Mouse (Mus musculus) megakaryocyte, adult 5-6 weeks (primary cell): ENCODE measurements around the gene Olfr1224-ps1. TPM values are rescaled to one million over a fixed set of nuclear protein-coding genes. Genes with fewer than 3 reads are reported as not detected.
"Not testable (repeated sequence)": the region's sequence is repeated elsewhere in the genome, so short reads cannot be mapped to it uniquely, and the experiment has no call there.

Source experiments
- ATAC-seq: 2 replicates; pipeline ENCODE4 v1.8.0; 2016; ENCODE audit warnings: mild to moderate bottlenecking, inconsistent platforms; ENCODE audit not compliant: poor library complexity, severe bottlenecking
- total RNA-seq, 2 experiments: library from RNA; stranded (forward) in 1 of 2; stranded (reverse) in 1 of 2; fragments of 153-499, 151-499 nt in 1 of 2; fragments of 221-1000, 200-1000 nt in 1 of 2; gene quantifications; 2 replicates each; pipeline versions ENCODE4 v1.2.3 to v1.2.4; 2015 to 2017

Gene Olfr1224-ps1
- total RNA-seq (2015) (not detected in 2 replicates), total RNA-seq (2017) (not detected in 2 replicates)

DNA sequence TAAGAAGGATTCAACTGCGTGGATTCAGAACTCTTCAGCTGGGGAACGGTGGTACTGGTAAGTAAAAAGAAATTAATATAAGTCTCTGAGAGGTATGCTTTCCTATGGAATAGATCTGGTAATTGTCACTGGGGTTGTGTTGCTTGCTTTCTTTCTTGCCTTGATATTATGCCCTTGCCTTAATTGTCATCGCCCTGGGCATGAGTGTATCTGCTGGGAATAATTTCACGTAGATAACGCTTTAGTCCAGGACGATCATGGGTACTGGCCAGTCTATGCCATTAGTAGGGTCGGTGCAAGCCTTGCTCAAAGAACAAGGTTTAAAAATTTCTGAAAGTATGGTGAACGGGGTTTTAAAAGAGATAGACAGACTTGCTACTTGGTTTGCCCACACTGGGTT is at the start of gene Olfr1224-ps1:
TSS of gene Olfr1224-ps1 (minus strand) at position 101 of the 400 bp plus-strand sequence.
- not testable (repeated sequence) for ATAC-seq

DNA sequence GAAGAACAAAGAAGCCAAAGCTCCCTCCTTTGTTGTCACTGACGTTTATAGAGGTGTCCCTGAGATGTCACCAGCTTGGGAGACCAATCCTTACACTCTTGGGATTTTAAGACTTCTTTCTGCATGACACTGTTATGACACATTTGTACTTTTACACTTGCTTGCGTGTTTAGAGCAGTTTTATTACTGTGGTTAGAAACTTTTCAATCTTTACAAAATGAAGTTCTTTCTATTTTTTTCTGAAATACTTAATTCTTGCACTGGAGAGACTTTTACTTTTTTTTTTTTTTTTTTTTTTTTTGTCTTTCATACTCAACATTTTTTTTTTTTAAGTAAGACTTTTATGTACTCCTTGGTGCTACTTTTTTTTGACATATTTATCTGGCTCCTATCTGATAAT is 36.1 kb upstream of the Olfr1224-ps1 start, which contains the start of gene Olfr1226:
TSS of gene Olfr1226 (minus strand) at position 101 of the 400 bp plus-strand sequence.
- no peak for ATAC-seq

DNA sequence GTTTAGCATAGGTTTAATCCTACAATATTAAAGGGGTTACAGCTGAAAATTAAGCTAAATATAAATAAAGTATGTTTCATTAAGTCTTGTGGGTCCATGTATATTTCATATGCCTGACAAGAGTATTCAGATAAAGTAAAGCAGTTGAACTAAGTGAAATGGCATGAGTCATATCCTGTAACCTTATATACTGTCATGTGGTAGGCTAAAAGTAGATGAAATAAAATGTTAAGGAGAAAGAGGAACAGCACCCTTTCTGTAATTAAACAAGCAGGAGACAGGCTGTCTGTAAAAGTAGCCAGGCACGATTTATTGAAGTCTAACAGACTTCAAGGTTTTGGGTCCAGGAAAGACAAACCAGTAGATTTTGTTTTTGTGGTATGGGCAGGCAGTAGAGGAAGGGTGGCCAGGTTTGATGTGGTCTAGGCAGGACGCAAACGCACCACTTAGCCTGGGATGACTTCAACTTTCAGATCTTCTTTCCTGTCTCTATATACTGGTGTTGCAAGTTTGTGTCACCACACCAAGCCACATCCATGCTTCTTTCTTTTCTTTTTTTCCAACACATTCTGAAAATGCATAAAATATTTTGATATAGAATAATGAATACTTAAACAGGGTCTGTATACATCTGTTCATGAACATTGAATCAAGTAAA is 32.6 kb upstream of the Olfr1224-ps1 start:
- peak; percentile 51; the same call in 1 of the 2 replicates for ATAC-seq

DNA sequence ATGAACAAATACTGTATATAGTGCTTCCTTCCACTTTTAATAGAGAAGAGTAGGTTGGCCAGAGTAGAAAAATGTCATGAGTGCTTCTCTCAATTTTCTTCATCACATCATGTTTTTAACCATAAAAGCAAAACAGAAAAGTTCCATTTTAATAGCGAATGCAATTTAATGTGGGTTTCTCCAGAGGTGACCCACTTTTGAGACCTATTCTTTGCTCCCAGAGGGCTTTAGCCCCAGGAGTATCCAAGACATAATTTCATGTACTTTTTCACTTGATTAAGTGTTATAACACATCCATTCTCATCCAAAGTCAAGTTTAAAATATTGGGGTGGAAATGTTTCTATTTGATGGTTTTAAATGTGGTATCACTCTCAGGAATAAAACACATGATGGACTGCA is 10.7 kb upstream of the Olfr1224-ps1 start, which contains the start of gene Olfr1225:
TSS of gene Olfr1225 (minus strand) at position 101 of the 400 bp plus-strand sequence.
- ATAC-seq = no peak

DNA sequence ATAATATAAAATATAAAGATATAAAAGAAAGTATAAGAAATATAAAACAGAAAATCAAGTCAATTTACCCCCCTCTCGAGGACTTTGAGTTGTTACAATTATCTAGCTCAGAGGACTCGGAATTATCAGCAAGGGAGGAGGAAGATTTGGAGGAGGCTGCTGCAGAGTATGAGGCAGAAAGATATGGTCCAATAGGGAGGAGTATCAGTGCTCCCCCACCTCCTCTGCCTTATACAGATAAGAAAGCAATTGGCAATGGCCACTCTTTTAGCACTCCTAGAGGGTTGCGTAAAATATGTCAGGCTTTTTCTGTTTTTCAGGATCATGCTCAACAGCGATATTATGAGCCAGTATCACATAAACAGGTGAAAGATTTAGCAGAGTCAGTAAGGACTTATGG is 820 bp upstream of the Olfr1224-ps1 start:
- ATAC-seq = not testable (repeated sequence)

DNA sequence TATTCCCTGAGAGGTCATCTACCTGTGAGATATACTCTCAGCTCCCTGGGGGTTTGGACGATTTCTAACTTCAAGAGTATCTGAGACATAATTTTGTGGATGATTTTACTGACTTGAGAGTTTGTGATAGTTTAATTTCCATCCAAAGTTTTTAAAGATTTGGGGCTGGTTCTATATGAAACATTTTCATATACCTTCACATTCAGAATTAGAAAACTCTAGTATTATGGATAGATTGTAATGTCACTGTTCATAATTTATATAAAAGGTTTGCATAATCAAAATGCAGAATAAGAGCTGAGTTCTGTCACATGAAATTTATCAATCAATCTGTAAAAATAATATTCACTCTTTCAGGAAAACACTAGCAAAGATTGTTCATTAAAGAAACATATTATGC is 12.4 kb downstream of the Olfr1224-ps1 start, which contains the start of gene Olfr1223:
TSS of gene Olfr1223 (minus strand) at position 101 of the 400 bp plus-strand sequence.
- ATAC-seq = no peak

DNA sequence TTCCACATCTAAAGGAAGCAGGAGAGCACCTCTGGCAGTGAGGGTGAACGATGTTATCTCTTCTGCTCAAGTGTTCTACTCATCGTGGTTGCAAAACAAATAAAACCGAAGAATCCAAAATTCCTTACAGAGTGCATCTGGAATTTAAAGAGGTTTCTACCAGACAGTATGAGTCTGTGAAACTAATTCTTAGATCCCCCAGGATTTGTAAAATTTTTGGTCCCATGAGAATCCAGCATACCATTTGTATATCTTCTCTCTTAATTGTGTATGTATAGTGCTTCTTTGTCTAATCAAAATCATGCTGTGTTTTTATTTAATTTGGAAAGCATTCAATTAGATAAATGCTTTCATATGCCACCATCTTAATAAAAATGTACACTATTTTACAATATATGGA is 30.9 kb downstream of the Olfr1224-ps1 start, which contains the start of gene Olfr1222:
TSS of gene Olfr1222 (minus strand) at position 101 of the 400 bp plus-strand sequence.
- ATAC-seq = no peak

DNA sequence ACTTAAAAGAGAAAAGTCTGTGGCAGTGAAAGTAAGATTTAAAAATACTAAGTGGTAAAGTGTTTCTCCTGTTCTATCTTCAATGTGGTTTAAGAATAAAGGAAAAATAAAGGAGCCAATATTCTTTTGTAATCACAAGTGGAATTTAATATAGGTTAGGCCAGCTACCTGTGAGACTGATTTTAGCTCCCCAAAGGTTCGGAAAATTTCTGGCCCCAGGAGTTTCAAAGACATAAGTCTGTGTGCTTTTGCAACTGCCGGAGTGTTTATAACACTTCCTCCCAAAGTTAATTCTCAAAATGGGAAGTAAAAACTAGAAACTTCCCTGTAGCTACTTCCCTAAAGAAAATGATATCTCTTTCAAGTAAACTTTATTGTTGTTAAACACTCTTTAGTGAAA is 46.7 kb downstream of the Olfr1224-ps1 start, which contains the start of gene Olfr1221:
TSS of gene Olfr1221 (minus strand) at position 101 of the 400 bp plus-strand sequence.
- ATAC-seq = peak; percentile 18; the same call in 1 of the 2 replicates

DNA sequence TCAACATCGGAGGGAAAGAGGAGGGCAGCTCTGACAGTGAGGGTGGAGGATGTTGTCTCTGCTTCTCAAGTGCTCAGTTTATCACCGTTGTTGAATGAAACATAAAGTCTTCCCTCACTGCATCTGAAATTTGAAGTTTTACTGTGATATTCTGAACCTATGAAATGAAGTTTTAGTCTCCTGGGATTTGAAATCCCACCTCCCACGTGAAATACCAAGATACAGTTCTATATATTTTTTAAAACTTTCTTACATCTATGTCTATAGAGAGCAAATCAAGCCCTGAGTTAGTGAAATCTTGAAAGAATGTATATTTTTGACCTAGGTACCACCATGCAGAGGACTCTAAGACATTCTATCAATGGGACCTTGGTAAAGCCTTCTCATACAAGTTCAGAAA is 57.2 kb downstream of the Olfr1224-ps1 start, which contains the start of gene Olfr1220:
TSS of gene Olfr1220 (minus strand) at position 101 of the 400 bp plus-strand sequence.
- ATAC-seq = no peak

DNA sequence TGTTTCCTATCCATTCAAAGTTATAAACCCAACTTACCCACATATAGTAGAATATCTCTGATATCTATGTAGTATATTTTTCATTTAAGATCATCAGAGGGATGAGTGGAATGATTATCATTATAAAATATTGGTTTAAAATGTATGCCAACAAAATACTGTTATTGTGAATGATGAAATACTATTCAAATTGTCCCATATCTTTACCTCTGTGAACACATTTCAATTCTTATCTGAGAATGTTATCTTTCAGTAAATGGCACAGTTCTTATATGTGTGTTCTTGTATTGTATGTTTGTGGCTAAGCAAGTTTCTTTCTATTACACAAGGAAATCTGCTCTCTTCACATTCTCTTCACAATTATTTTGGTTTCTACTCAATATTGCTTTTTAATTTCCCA is 58.2 kb downstream of the Olfr1224-ps1 start:
- ATAC-seq = no peak

Other genes starting within 250 kb of the Olfr1224-ps1 start
- not detected in 2 replicates for gene Olfr1209, start 248.9 kb downstream of the Olfr1224-ps1 start, total RNA-seq (2015)
- gene Olfr1209, start 248.9 kb downstream of the Olfr1224-ps1 start, total RNA-seq (2017) = not detected in 2 replicates
- not detected in 2 replicates for gene Olfr1211, start 226.0 kb downstream of the Olfr1224-ps1 start, total RNA-seq (2015)
- gene Olfr1211, start 226.0 kb downstream of the Olfr1224-ps1 start, total RNA-seq (2017) = not detected in 2 replicates
- gene Olfr1212, start 210.1 kb downstream of the Olfr1224-ps1 start, total RNA-seq (2015) = not detected in 2 replicates
- not detected in 2 replicates for gene Olfr1212, start 210.1 kb downstream of the Olfr1224-ps1 start, total RNA-seq (2017)
- gene Gm13762, start 183.8 kb downstream of the Olfr1224-ps1 start, total RNA-seq (2015) = not detected in 2 replicates
- not detected in 2 replicates for gene Gm13762, start 183.8 kb downstream of the Olfr1224-ps1 start, total RNA-seq (2017)
- not detected in 2 replicates for gene Olfr1214, start 171.4 kb downstream of the Olfr1224-ps1 start, total RNA-seq (2015)
- gene Olfr1214, start 171.4 kb downstream of the Olfr1224-ps1 start, total RNA-seq (2017) = not detected in 2 replicates
- not detected in 2 replicates for gene Olfr1215, start 157.1 kb downstream of the Olfr1224-ps1 start, total RNA-seq (2015)
- not detected in 2 replicates for gene Olfr1215, start 157.1 kb downstream of the Olfr1224-ps1 start, total RNA-seq (2017)
- gene Olfr1216, start 145.8 kb downstream of the Olfr1224-ps1 start, total RNA-seq (2015) = not detected in 2 replicates
- not detected in 2 replicates for gene Olfr1216, start 145.8 kb downstream of the Olfr1224-ps1 start, total RNA-seq (2017)
- gene Olfr1217, start 132.0 kb downstream of the Olfr1224-ps1 start, total RNA-seq (2015) = not detected in 2 replicates
- gene Olfr1217, start 132.0 kb downstream of the Olfr1224-ps1 start, total RNA-seq (2017) = not detected in 2 replicates
- gene Olfr1218, start 102.9 kb downstream of the Olfr1224-ps1 start, total RNA-seq (2015) = not detected in 2 replicates
- gene Olfr1218, start 102.9 kb downstream of the Olfr1224-ps1 start, total RNA-seq (2017) = not detected in 2 replicates
- not detected in 2 replicates for gene Olfr1219, start 80.6 kb downstream of the Olfr1224-ps1 start, total RNA-seq (2015)
- not detected in 2 replicates for gene Olfr1219, start 80.6 kb downstream of the Olfr1224-ps1 start, total RNA-seq (2017)
- gene Olfr1220, start 57.3 kb downstream of the Olfr1224-ps1 start, total RNA-seq (2015) = not detected in 2 replicates
- gene Olfr1220, start 57.3 kb downstream of the Olfr1224-ps1 start, total RNA-seq (2017) = not detected in 2 replicates
- gene Olfr1221, start 46.8 kb downstream of the Olfr1224-ps1 start, total RNA-seq (2015) = not detected in 2 replicates
- gene Olfr1221, start 46.8 kb downstream of the Olfr1224-ps1 start, total RNA-seq (2017) = not detected in 2 replicates
- not detected in 2 replicates for gene Olfr1222, start 31.0 kb downstream of the Olfr1224-ps1 start, total RNA-seq (2015)
- gene Olfr1222, start 31.0 kb downstream of the Olfr1224-ps1 start, total RNA-seq (2017) = not detected in 2 replicates
- gene Olfr1223, start 12.5 kb downstream of the Olfr1224-ps1 start, total RNA-seq (2015) = not detected in 2 replicates
- gene Olfr1223, start 12.5 kb downstream of the Olfr1224-ps1 start, total RNA-seq (2017) = not detected in 2 replicates
- not detected in 2 replicates for gene Olfr1225, start 10.6 kb upstream of the Olfr1224-ps1 start, total RNA-seq (2015)
- not detected in 2 replicates for gene Olfr1225, start 10.6 kb upstream of the Olfr1224-ps1 start, total RNA-seq (2017)
- gene Olfr1226, start 36.0 kb upstream of the Olfr1224-ps1 start, total RNA-seq (2015) = not detected in 2 replicates
- not detected in 2 replicates for gene Olfr1226, start 36.0 kb upstream of the Olfr1224-ps1 start, total RNA-seq (2017)
- not detected in 2 replicates for gene Olfr1228, start 90.0 kb upstream of the Olfr1224-ps1 start, total RNA-seq (2015)
- gene Olfr1228, start 90.0 kb upstream of the Olfr1224-ps1 start, total RNA-seq (2017) = not detected in 2 replicates
- gene Olfr1229, start 123.9 kb upstream of the Olfr1224-ps1 start, total RNA-seq (2015) = not detected in 2 replicates
- gene Olfr1229, start 123.9 kb upstream of the Olfr1224-ps1 start, total RNA-seq (2017) = not detected in 2 replicates
- gene Olfr1230, start 133.2 kb upstream of the Olfr1224-ps1 start, total RNA-seq (2015) = not detected in 2 replicates
- not detected in 2 replicates for gene Olfr1230, start 133.2 kb upstream of the Olfr1224-ps1 start, total RNA-seq (2017)
- not detected in 2 replicates for gene Olfr1231, start 143.0 kb upstream of the Olfr1224-ps1 start, total RNA-seq (2015)
- gene Olfr1231, start 143.0 kb upstream of the Olfr1224-ps1 start, total RNA-seq (2017) = not detected in 2 replicates
- gene Olfr1232, start 165.6 kb upstream of the Olfr1224-ps1 start, total RNA-seq (2015) = not detected in 2 replicates
- not detected in 2 replicates for gene Olfr1232, start 165.6 kb upstream of the Olfr1224-ps1 start, total RNA-seq (2017)
- not detected in 2 replicates for gene Olfr1233, start 178.3 kb upstream of the Olfr1224-ps1 start, total RNA-seq (2015)
- not detected in 2 replicates for gene Olfr1233, start 178.3 kb upstream of the Olfr1224-ps1 start, total RNA-seq (2017)
- gene Olfr1234, start 200.8 kb upstream of the Olfr1224-ps1 start, total RNA-seq (2015) = not detected in 2 replicates
- not detected in 2 replicates for gene Olfr1234, start 200.8 kb upstream of the Olfr1224-ps1 start, total RNA-seq (2017)
- gene Olfr1238, start 245.6 kb upstream of the Olfr1224-ps1 start, total RNA-seq (2015) = not detected in 2 replicates
- gene Olfr1238, start 245.6 kb upstream of the Olfr1224-ps1 start, total RNA-seq (2017) = 0.04 TPM in 1 of 2 replicates, not detected in the other